ENCODE assay signal across 21 mouse cellular contexts in the genomic region with DNA sequence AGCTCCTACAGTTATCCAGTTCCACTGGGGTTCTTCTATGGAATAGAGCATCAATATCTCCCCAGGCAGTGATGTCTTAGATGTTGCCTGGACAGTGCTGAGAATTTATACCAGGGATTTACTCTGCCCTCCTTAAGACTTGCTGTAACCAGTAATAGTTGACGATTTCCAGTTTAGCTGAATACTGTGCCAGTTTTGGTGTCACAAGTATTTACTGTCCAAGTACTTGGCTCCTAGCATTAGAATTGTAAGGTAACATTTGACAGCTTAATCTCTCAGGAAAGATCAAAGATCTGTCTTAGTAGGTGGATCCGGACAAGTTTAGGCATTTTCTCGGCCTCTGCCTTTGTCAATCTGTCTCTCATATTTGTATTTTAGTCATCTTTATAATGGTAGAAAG. TPM values are rescaled to one million over a fixed set of nuclear protein-coding genes. Genes with fewer than 3 reads are reported as not detected.
DNase-seq lines count a peak whose midpoint lies in the region; ATAC-seq and TF ChIP-seq lines count a peak whose summit lies in the region.
"Had no signal": no experiment of that assay in that cellular context is flagged by ENCODE, and none has a peak within 500 bp of the region (broad histone marks: within the 10 kb centered on the region; RNA-seq: fewer than 3 reads in every experiment).

No protein-coding gene starts in this region.

- H3K9ac ChIP-seq in embryonic facial prominence, embryonic 13.5 days, result no peak overlapping the region
- H3K9ac ChIP-seq in limb, embryonic 13.5 days, result no peak overlapping the region
- H3K9ac ChIP-seq in stomach, postnatal 0 days (ENCODE audit: low read length), result no peak overlapping the region
- H3K9ac ChIP-seq: forebrain, embryonic 12.5 days; heart, embryonic 12.5 days had no signal

- no peak for TF ChIP-seq CTCF in stomach, postnatal 0 days (IDR thresholded peaks at IDR 0.05; ENCODE audit: low read depth)

- no peak overlapping the region for H3K27ac ChIP-seq in embryonic facial prominence, embryonic 13.5 days
- H3K27ac ChIP-seq in embryonic facial prominence, embryonic 10.5 days (replicated peaks), result no peak overlapping the region
- no peak overlapping the region for H3K27ac ChIP-seq in limb, embryonic 13.5 days
- H3K27ac ChIP-seq in limb, embryonic 10.5 days, result no peak overlapping the region
- 0 out of 2 replicates have a peak overlapping the region, but pooled peaks have one; percentile 35 for H3K27ac ChIP-seq in stomach, postnatal 0 days (replicated peaks)
- H3K27ac ChIP-seq: forebrain, embryonic 12.5 days; hindbrain, embryonic 10.5 days had no signal

- no peaks in the 10 kb centered on the region for H3K9me3 ChIP-seq in embryonic facial prominence, embryonic 13.5 days
- H3K9me3 ChIP-seq in embryonic facial prominence, embryonic 10.5 days, result no peaks in the 10 kb centered on the region
- no peaks in the 10 kb centered on the region for H3K9me3 ChIP-seq in limb, embryonic 13.5 days
- H3K9me3 ChIP-seq in limb, embryonic 10.5 days (replicated peaks), result no peaks in the 10 kb centered on the region
- no peaks in the 10 kb centered on the region for H3K9me3 ChIP-seq in stomach, postnatal 0 days (ENCODE audit: control insufficient read depth, low read length)
- H3K9me3 ChIP-seq: forebrain, embryonic 12.5 days; G1E; heart, embryonic 12.5 days; hindbrain, embryonic 10.5 days had no signal

- 0 out of 2 replicates have a peak overlapping the region, but pooled peaks have one; percentile 7 for H3K4me2 ChIP-seq in embryonic facial prominence, embryonic 13.5 days
- H3K4me2 ChIP-seq in limb, embryonic 13.5 days (replicated peaks), result peak overlapping the region; percentile 21; the same call in 1 of the 2 replicates
- peak overlapping the region; percentile 17; the same call in 1 of the 2 replicates for H3K4me2 ChIP-seq in stomach, postnatal 0 days (replicated peaks; ENCODE audit: low read depth)
- H3K4me2 ChIP-seq: forebrain, embryonic 12.5 days; heart, embryonic 12.5 days had no signal

- no peak for ATAC-seq in embryonic facial prominence, embryonic 13.5 days (ENCODE audit: insufficient number of reproducible peaks, insufficient read depth, low FRiP score, low TSS enrichment, low read depth)
- no peak for ATAC-seq in limb, embryonic 13.5 days (ENCODE audit: low FRiP score, low read depth)
- no peak for ATAC-seq in stomach, postnatal 0 days (ENCODE audit: low FRiP score, low TSS enrichment)
- ATAC-seq: CD4-positive, CD25-positive, alpha-beta regulatory T cell, adult 4 months; forebrain, embryonic 16.5 days; hindbrain, embryonic 16.5 days; inflammation-experienced regulatory T-cells, adult 6 months had no signal

- no peak overlapping the region for H3K4me3 ChIP-seq in embryonic facial prominence, embryonic 13.5 days
- H3K4me3 ChIP-seq in embryonic facial prominence, embryonic 10.5 days, result no peak overlapping the region
- H3K4me3 ChIP-seq in limb, embryonic 13.5 days, result no peak overlapping the region
- H3K4me3 ChIP-seq in limb, embryonic 10.5 days, result no peak overlapping the region
- no peak overlapping the region for H3K4me3 ChIP-seq in stomach, postnatal 0 days (ENCODE audit: low read depth, low read length)
- H3K4me3 ChIP-seq: forebrain, embryonic 12.5 days; heart, embryonic 12.5 days; hindbrain, embryonic 10.5 days had no signal

- H3K27me3 ChIP-seq in embryonic facial prominence, embryonic 13.5 days, result no peaks in the 10 kb centered on the region
- H3K27me3 ChIP-seq in embryonic facial prominence, embryonic 10.5 days (replicated peaks; ENCODE audit: low read depth, poor library complexity, severe bottlenecking), result no peaks in the 10 kb centered on the region
- no peaks in the 10 kb centered on the region for H3K27me3 ChIP-seq in limb, embryonic 13.5 days
- H3K27me3 ChIP-seq in limb, embryonic 10.5 days (ENCODE audit: low read depth, poor library complexity, severe bottlenecking), result no peaks in the 10 kb centered on the region
- H3K27me3 ChIP-seq in stomach, postnatal 0 days (ENCODE audit: control insufficient read depth, insufficient read depth, low read length), result no peaks in the 10 kb centered on the region
- H3K27me3 ChIP-seq: heart, embryonic 12.5 days had no signal

- H3K4me1 ChIP-seq in embryonic facial prominence, embryonic 13.5 days, result peaks cover 41% of the 10 kb centered on the region
- peaks cover 40% of the 10 kb centered on the region for H3K4me1 ChIP-seq in embryonic facial prominence, embryonic 10.5 days
- peaks cover 48% of the 10 kb centered on the region for H3K4me1 ChIP-seq in limb, embryonic 13.5 days
- H3K4me1 ChIP-seq in limb, embryonic 10.5 days, result peaks cover 32% of the 10 kb centered on the region
- H3K4me1 ChIP-seq in stomach, postnatal 0 days (replicated peaks; ENCODE audit: control insufficient read depth, insufficient read depth), result no peaks in the 10 kb centered on the region

- no peak for DNase-seq in embryonic facial prominence, embryonic 10.5 days (ENCODE audit: low spot score)
- DNase-seq in limb, embryonic 10.5 days (ENCODE audit: low spot score), result no peak
- peak; percentile 100 for DNase-seq in gonadal fat pad, adult 2 months (ENCODE audit: low read depth)
- no peak for DNase-seq in stomach, postnatal 0 days (ENCODE audit: low spot score)
- no peak for DNase-seq in Muller cell, postnatal 12 days (ENCODE audit: inconsistent ontology term)
- DNase-seq in layer of hippocampus, postnatal 14 days (ENCODE audit: low spot score in 2 of 2), result no peak
- DNase-seq: adrenal gland, postnatal 14 days; B cell, adult 2 months; cerebellum, adult 18-20 months; cerebellum, adult 9-11 months; gastrocnemius, postnatal 10 days had no signal

- TF ChIP-seq EP300 in stomach, postnatal 0 days (optimal IDR thresholded peaks at IDR 0.05), result no peak

- WGBS in embryonic facial prominence, embryonic 13.5 days, result 77% methylated on average over 3 of the region's 3 CpGs
- WGBS in embryonic facial prominence, embryonic 10.5 days, result 86% methylated on average over 3 of the region's 3 CpGs
- 80% methylated on average over 3 of the region's 3 CpGs for WGBS in limb, embryonic 13.5 days
- 82% methylated on average over 3 of the region's 3 CpGs for WGBS in limb, embryonic 10.5 days
- WGBS in stomach, postnatal 0 days, result 44% methylated on average over 3 of the region's 3 CpGs

- H3K36me3 ChIP-seq in embryonic facial prominence, embryonic 13.5 days, result peaks cover 7% of the 10 kb centered on the region; the same call in 1 of the 2 replicates
- peaks cover 11% of the 10 kb centered on the region for H3K36me3 ChIP-seq in embryonic facial prominence, embryonic 10.5 days (replicated peaks)
- peaks cover 11% of the 10 kb centered on the region for H3K36me3 ChIP-seq in limb, embryonic 13.5 days
- peaks cover 10% of the 10 kb centered on the region for H3K36me3 ChIP-seq in limb, embryonic 10.5 days
- no peaks in the 10 kb centered on the region; the same call in 1 of the 2 replicates for H3K36me3 ChIP-seq in stomach, postnatal 0 days (ENCODE audit: control insufficient read depth, insufficient read depth, low read length)
- H3K36me3 ChIP-seq: forebrain, embryonic 12.5 days had no signal

RNA-seq across cellular contexts. Expression of a gene that starts 5.6 kb away (rescaled TPM):
- polyA plus RNA-seq in embryonic facial prominence, embryonic 13.5 days (2015; fragmentation: Nextera tagmentation; extraction: Ambion mirVana), result 19.3 and 21.3 TPM in 2 replicates
- 14.1 and 14.6 TPM in 2 replicates for polyA plus RNA-seq in embryonic facial prominence, embryonic 10.5 days (2016; fragmentation: Nextera tagmentation; extraction: Ambion mirVana)
- polyA plus RNA-seq in limb, embryonic 13.5 days (2015; fragmentation: Nextera tagmentation; extraction: Ambion mirVana), result 21.1 and 23.2 TPM in 2 replicates
- polyA plus RNA-seq in limb, embryonic 10.5 days (2016; fragmentation: Nextera tagmentation; extraction: Ambion mirVana), result 9.0 and 10.6 TPM in 2 replicates
- polyA plus RNA-seq in gonadal fat pad, adult 2 months (2012; rRNA removed), result 31.5 and 46.4 TPM in 2 replicates
- polyA plus RNA-seq in stomach, postnatal 0 days (2015; fragmentation: Nextera tagmentation; extraction: Ambion mirVana), result 15.0 and 16.0 TPM in 2 replicates
- total RNA-seq in layer of hippocampus, postnatal 14 days (2021), result 10 to 100 TPM; 26.0 to 26.7 TPM

RNA-seq across cellular contexts. Expression of a gene that starts 32.4 kb away (rescaled TPM):
- polyA plus RNA-seq in embryonic facial prominence, embryonic 13.5 days (2015; fragmentation: Nextera tagmentation; extraction: Ambion mirVana), result 54.0 and 61.3 TPM in 2 replicates
- 77.9 and 79.9 TPM in 2 replicates for polyA plus RNA-seq in embryonic facial prominence, embryonic 10.5 days (2016; fragmentation: Nextera tagmentation; extraction: Ambion mirVana)
- polyA plus RNA-seq in limb, embryonic 13.5 days (2015; fragmentation: Nextera tagmentation; extraction: Ambion mirVana), result 50.0 and 54.3 TPM in 2 replicates
- 64.3 and 68.9 TPM in 2 replicates for polyA plus RNA-seq in limb, embryonic 10.5 days (2016; fragmentation: Nextera tagmentation; extraction: Ambion mirVana)
- 8.8 and 11.9 TPM in 2 replicates for polyA plus RNA-seq in gonadal fat pad, adult 2 months (2012; rRNA removed)
- 36.1 and 38.4 TPM in 2 replicates for polyA plus RNA-seq in stomach, postnatal 0 days (2015; fragmentation: Nextera tagmentation; extraction: Ambion mirVana)
- total RNA-seq in layer of hippocampus, postnatal 14 days (2021), result 100 to 1,000 TPM; 109 to 116 TPM
